Mouse (Mus musculus) ES-CJ7 (cell line): ENCODE measurements around the gene Eml2.
A peak's percentile ranks its signal among the peaks of the same experiment; 100 is the strongest.
"Not testable (repeated sequence)": the region's sequence is repeated elsewhere in the genome, so short reads cannot be mapped to it uniquely, and the experiment has no call there.

ENCODE experiments used
- DNase-seq: peaks from one replicate; pipeline ENCODE4 v3.0.0; 2011; ENCODE audit warnings: low read depth, low spot score

Eml2 gene

DNA sequence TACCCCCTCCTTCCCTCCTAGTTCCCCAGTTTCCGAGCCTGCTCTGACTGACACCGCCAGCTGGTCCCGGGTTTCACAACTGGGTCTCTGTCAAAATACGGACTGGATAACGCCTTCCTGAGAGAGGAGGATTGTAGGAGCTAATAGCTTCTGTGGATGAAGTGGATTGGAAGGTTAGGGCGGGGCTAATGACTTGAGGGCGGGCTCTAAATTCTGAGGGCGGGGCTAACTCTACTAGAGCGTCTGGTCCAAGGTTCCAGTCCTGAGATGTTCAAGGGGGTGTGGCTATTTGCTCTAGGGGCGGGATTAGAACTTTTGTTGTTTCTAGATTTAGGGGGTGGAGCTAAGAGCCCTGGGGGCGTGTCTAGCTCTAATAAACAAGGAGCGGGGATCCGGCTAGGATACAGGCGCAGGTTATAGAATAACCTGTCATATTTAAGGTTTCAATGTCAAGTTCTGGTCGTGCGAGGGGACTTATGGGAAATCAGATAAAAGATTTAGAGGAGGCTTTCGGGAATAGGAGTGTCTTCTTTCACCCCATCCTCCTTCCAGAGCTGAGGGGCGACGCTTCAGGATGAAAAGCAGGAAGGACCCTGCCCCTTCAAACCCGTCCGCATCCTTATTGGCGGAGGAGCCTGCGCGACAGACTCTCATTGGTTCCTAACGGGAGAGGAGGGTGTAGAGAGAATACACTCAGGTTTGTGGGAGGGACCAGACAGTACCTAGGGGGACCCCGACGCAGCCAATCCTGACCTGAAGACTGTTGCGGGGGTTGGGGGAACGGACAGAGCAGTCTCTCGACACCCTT, at the start of gene Eml2:
Gene Eml2, plus strand, starts transcription at position 714 of the 808 bp plus-strand sequence.
- peak; percentile 93 for DNase-seq

DNA sequence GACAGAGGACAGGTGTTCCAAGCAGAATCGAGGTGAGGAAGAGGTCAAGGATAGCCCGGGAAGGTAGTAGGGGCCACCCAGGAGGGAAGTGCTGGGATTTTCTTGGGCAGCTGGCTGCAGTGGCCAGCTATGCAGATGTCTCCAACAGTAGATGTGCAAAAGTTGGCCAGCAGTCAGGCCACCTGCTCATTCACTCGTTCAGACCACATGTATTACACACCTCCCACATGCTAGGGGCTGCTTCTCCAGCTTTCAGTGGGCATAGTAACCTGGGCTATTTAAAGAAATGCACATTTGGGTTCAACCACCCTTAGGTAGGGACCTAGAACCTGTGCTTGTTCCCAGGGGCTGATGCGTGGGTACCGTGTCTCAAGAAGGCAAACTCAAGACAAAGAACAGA, 48.5 kb upstream of the Eml2 start:
- no peak for DNase-seq

DNA sequence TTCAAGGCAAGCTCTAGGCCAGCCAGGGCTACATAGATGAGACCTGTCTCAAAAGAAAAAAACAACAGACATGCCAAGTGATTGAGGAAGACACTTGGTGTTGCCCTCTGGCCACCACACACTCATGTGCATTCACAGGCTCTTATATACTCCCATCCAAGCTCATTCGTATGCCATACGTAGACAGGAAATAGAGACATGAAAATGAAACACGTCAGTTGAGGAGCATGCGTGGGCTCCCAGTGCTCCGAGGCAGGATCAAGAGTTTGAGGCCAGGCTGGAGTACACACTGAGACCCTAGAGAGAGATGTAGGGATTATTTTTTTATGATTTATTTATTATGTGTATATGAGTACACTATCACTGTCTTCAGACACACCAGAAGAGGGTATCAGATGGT, 46.8 kb upstream of the Eml2 start:
- no peak for DNase-seq

DNA sequence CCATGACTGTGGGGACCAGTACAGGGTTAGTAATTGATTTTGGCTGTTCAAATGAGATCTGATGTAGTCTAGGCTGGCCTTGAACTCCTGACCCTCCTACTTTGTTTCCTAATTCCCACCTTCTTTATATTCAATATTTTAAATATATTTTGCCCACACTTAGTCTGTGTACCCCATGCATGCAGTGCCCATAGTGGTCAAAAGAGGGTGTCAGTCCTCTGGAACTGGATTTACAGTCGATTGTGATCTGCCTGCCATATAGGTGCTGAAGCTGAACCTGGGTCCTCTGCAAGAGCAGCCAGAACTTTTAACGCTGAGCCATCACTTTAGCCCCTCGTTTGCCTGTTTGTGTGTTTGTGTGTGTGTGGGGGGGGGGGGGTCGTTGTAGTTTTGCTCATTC, 45.6 kb upstream of the Eml2 start:
- peak; percentile 53 for DNase-seq

DNA sequence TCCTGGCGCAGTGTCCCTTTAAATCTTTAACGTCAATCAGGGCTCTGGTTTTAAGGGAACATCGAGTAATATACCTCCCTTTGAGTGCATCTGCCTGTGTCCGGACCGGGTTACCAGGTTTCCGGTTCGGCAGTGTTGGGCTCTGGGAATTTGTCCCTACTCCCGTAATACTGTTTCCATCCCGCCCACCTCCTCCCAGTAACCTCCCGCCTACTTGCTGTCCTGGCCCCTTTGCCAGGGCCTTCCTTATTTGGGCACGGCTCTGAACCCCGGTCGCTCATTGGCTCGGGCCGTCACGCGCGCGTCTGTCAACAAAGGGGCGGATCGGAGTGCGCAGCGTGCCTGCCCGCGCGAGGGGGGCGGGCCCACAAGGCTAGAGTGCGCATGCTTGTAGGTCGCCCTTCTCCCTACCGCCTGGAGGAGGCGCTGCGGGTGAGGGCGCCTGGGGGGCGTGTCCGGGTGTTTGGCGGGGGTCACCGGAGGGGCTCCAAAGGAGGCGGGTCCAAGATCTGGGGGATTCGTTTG, 44.8 kb upstream of the Eml2 start:
- peak; percentile 99 for DNase-seq

DNA sequence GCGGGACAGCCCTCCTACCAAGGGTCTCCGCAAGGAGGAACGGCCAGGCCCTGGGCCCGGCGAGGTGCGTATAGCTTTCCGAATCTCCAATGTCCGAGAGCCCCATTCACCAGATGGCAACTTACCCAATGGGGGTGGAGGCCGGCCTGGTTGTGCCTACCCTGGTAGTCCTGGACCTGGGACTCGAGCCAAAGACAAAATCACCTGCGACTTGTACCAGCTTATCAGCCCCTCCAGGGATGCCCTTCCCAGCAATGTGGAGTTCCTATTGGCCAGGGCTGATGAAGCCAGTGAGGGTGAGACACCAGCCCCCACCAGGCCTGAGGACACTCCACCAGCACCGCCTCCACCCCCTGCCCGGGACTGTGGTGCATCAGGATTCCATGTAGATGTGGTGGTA, 40.1 kb upstream of the Eml2 start:
- DNase-seq = no peak

DNA sequence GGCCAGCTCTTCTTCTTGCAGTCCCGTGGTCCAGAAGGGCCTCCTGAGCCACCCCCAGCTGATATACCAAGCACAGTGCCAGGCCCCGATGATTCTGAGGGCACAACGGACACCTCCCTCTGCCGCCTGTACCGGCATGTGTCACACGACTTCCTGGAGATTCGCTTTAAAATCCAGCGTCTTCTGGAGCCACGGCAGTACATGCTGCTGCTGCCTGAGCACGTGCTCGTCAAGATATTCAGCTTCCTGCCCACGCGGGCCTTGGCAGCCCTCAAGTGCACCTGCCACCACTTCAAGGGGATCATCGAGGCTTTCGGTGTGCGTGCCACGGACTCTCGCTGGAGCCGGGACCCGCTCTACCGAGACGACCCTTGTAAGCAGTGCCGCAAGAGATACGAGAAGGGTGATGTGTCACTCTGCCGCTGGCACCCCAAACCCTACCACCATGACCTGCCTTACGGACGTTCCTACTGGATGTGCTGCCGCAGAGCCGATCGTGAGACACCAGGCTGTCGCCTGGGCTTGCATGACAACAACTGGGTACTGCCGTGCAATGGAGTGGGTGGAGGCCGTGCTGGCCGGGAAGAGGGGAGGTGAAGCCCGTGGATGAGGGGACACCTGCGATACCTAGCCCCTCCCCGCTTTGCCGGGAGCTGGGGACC, 39.4 kb upstream of the Eml2 start:
- DNase-seq = no peak

DNA sequence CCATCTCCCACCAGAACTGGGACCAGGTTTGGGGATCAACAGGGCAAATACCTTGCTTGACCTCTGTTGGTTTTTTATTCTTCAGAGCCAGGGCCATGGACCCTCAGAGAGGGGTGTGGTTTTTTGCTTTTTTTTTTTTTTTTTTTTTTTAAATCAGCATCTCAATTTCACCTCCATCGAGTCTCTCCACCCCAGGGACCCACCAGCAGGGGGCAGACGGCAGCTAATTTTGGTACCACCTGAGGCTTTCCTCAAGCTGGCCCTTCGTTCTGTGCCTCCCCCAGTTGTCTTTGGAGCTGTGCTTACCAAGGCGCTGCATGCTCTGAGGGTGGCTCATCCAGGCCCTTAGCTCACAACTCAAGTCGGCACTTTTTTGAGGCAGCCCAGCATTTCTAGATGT, 38.8 kb upstream of the Eml2 start:
- peak; percentile 76 for DNase-seq

DNA sequence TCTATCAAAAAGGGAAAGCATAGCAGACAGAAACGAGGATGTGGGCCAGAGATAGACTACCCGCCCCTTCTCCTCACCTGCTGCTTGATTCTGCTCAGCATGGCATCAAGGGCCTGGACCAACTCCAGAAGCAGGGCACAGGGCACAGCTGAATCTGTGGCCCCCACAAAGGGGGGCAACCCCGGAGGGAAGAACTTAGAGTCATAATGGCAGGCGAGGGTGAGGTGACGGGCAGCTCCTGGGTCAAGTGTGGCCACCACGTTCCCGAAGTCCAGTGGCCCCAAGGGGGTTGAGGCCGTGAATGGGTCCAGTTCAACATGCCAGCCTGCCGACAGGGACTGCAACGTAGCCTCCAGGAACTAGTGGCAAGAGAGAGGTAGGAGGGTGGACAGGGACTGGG, 29.4 kb upstream of the Eml2 start:
- no peak for DNase-seq

DNA sequence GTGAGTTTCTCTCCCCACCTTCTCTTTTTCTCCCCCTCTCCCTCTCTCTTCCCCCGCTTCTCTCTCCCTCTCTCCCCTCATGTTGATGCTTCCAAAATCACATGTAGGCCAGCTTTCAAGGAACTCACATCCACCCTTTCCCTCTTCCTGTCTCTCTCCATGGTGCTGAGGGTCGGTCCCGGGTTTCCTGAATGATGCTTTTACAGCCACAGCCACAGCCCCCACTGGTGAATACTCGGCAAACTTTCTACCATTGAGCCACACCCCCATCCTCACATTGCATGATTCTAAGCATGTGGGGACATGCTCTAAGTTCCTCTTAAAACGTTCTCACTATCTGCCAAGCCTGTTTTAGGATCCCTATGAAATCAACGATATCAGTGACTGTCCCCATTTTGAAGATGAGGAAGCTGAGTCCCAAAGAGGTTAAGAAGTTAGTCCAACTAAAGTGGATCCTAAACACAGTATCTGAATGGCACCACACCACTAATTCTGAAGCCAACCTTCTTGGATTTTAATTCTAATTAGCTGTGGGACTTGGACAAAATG, 28.6 kb upstream of the Eml2 start:
- DNase-seq = no peak

DNA sequence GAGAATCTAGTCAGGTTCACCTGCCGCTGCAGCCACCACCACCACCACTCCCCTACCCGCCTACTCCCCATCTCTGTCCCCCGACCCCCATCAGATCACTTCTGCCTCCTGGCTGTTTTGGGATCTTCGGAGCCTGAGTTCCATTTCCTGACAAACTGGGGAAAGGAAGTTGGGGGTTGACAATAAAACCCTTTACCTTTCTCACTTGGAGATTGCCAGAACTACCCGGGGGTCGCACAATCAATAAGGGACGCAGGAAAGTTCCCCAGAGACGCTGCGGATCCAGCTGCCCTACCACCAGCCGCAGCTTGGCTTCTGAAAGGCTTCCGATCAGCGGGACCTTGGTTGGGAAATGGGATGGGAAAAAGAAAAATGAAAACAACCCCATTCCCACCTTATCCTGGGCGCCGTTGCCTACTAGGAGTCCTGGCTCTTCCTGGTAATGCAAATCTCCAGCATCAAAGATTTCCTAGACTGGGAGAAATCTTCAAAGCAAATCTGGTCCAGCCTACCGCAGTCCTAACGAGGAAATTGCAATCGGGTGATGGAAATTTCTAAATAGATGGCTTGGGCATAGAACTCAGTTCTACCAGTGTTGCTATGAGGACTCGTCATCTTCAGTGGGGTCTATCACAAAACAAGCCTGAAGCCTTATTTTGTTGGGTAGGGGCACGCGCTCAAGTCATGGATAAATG, 27.9 kb upstream of the Eml2 start:
- no peak for DNase-seq

DNA sequence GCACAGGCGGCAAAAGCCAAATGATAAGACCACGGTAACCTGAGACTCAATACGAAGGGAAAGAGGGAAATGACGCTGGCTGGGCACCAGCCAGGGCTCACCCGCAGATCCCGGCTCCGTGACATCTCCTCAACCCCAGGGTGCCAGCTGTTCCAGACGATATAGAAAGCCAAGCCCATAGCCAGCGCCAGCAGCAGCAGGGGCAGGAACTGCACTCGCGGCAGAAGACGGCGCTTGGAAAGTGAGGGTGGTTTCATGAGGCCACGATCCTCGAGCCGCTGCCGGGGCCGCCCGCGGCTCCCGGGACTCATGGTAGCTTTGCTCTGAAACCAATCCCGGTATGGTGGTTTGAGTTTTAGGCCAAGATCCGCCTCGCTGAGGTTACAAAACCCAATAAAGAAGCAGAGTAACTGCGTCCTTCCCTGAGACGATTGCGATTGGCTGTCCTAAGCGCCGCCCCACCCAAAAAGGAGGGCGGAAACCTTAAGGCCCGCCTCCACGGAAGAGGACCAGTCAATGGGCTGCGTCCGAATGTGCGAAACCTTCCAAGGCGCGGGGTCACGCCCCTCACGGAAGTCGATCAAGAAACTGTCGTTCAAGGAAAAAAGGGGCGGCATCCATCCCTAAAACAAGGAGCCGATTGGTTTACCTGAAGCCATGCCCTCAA, 27.2 kb upstream of the Eml2 start, which contains the start of gene Qpctl:
Gene Qpctl, minus strand, starts transcription at position 417 of the 667 bp plus-strand sequence.
- DNase-seq = peak; percentile 99

DNA sequence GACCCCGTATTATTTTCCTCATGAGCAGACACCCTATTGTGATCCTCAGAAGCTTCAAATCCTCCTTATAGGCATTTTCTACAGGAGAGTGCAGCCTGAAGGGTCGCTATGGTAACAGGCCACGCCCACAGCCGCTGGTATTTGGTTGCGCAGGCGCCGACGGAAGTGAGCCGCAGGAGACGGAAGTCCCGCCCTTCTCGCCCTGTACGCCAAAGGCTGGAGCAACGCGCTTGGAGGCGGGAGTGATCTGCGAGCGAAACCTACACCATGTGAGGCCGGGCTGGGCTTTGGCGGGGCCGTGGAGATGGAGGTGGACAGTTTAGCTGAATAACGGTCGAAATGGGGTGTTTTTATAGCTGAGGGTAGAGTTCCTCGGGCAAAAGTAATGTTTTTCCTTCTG, 26.6 kb upstream of the Eml2 start, which contains the start of gene Snrpd2:
Gene Snrpd2, plus strand, starts transcription at position 97 of the 400 bp plus-strand sequence.
- DNase-seq = peak; percentile 96

DNA sequence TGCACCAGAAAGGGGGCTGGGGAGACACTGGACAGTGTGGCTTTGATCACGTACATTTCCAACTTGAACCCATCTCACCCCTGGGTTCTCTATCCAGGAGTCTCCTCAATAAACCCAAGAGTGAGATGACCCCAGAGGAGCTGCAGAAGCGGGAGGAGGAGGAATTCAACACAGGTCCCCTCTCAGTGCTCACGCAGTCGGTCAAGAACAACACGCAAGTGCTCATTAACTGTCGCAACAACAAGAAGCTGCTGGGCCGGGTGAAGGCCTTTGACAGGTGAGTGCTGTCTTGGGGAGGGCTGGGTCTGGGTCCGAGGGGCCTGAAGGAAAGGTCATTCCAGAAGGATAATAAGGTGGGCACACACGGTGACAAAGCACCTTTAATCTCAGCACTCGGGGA, 25.1 kb upstream of the Eml2 start:
- not testable (repeated sequence) for DNase-seq

DNA sequence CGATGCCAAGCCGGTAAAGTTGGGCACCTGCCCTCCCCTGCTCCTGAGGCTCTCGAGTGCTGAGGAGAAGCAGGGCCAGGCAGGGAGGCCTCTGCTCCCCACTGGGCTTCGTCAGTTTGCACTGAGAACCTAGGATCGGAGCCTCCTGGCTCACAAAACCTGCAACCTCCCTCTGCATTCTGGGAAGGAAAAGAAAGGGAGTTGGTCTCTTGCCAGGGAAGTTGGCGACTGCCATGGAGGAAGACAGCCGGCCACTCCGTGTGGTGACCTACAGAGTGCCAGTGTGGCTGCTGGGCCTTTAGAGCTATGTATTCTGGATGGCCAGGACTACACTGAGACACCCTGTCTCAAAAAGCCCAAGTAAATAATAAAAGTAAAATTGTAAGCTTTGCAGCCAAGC, 21.4 kb upstream of the Eml2 start:
- DNase-seq = no peak

DNA sequence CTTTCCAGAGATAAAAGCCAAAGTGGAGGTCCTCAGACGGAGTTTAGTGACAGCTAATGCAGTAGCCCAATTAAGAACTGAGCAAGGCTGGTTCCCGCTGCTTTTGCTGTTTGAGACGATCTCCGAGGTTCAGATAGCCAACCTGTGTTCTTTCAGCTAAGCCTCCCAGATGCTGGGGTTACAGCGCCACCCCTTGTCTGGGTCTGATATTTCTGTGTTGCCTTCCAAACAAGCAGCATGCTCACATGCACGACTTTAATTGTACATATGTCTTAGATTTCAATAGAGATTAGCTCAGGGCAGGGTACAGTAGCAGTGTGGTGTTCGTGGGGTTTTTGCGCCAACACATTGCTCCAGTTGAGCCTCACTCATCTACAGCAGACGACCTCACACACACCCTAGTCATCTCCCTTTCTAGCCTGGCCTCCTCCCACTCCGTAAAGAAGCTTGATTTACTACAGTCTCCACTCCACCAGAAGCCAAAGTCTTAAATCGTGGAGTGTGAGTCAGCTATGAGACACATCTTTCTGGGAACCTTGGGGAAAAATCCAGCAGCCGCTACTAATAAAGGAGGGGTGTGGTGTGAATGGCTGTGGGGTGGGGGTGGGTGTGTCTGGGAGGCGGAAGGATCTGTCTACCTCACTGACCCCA, 20.3 kb upstream of the Eml2 start:
- DNase-seq = no peak

DNA sequence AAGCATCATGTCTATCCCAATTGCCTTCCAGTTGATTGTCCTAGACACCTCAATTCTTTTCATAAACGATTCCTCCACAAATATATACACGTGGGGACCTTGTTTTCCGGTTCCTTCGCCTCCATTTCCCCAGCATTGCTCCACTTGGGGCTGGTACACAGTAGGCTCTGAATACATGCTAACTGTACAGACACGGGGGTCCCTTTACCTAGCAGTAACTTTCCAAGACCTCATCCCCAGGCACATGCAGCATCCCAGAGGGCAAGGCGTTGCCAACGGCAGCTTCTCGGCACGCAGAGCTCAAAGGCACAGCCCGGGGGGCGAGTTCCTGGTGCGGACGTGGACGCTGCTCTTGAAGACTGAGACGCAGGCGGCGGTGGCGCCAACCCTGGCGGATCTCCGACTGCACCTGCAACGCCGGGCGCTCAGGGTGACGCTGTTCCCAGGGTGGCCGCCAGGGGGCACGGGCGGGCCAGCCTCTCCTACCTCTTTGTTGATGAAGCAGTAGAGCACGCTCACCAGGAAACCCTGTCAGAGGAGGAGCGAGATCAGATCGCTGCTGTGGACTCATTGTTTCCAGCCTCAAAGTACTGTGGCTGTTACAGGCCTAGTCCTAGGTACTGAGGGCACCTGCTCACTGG, 18.9 kb upstream of the Eml2 start:
- DNase-seq = peak; percentile 87

DNA sequence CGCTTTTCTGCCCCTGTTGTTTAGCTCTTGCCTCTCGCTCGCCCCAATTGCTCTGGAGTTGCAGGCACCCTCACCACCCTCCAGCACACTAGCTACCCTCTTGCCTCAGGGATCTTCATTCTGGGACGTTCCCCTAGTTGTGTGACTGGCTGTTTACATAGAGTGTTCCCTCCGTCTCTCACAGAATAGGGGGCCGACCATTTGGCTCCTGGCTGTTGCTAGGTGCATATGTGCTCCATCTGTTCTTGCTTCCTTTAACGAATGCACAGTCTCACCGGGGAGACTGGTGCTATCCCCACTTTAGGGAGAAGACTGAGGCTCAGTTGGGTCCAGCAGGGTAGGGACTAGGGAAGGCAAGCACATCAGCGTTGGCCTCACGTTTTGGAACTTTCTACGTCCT, 17.6 kb upstream of the Eml2 start:
- no peak for DNase-seq

DNA sequence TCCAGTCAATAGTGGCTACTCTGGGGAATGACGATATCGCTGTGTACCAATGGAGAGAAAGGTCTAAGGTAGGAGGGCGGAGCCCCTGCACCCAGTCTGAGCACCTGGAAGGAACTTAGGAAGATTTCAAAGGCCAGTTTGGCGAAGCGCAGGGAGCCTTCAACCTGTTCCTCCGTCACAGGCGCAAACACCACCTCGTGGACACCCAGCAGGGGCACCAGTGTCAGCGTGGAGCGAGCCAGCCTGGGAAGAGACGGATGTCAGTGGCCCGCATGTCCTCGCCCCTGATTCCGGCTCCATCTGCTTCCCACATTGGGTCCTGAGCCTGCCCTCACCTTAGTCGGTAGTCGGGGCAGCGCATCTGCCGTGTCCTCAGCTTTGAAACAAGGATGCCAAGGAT, 16.8 kb upstream of the Eml2 start:
- no peak for DNase-seq

DNA sequence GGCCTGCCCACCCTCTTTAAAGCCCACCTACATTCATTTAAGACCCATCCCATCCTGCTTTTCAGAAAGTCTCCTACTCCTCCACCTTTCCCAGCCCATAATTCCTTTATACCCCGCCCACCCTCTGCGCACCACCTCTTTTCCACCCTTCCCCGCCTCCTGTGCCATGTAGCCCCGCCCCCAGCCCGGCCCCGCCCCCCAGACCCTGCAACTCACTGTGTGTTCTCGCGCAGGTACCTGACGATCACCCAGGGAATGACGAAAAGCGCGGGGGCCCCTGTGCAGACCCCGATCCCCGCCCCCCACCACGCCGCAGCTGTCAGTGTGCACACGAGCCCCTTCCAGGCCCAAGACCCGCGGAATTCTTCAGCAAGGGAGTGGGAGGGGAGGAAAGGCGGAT, 16.1 kb upstream of the Eml2 start:
- DNase-seq = peak; percentile 81
